Mouse (Mus musculus) effector memory CD4-positive, alpha-beta T cell, adult 5 months (primary cell): ENCODE data around the gene Cst11. TPM values are rescaled to one million over a fixed set of nuclear protein-coding genes. Genes with fewer than 3 reads are reported as not detected.

Experiments
- polyA plus RNA-seq: library from polyadenylated mRNA; unstranded; fragments of 100-300 nt; shearing (Covaris generic); gene quantifications from one replicate; pipeline ENCODE4 v1.2.1, GENCODE M21; 2017

Cst11 gene
- polyA plus RNA-seq = not detected

DNA sequence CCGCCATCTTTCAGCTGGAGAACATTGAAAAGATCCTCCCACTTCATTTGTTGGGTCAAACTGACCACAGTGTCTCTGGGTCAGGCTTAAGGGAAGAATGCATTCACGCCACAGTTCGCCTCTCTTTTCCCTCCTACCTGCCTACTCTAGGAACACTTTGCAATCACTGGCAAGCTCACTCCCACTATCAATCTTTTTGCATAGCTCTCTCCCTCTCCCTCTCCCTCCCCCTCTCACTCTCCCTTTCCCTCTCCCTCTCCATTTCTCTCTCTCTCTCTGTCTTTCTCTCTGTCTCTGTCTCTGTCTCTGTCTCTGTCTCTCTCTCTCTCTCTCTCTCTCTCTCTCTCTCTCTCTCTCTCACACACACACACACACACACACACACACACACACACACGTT, at the start of gene Cst11:
Gene Cst11 (minus strand): TSS at position 101 of the 400 bp plus-strand sequence.

DNA sequence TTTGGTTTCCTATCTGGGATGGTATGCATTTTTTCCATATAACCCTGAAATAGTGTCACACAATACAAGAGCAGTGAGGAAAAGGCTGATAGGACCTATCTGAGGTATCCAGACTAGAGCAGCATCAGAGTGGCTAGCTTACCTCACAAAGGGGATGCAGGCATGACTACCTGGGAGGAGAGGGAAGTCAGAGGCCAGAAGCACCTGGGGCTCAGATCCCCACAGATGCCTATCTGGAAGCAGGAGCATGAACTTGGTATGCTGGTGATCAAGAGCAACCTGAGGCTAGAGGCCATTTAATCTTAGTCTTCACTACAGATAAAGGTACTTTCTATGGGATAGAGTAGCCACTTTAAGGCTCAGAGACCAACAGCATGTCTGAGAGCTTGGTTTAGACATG, 48.6 kb upstream of the Cst11 start, which contains the start of gene Cst13:
Gene Cst13 (plus strand): TSS at position 173 of the 400 bp plus-strand sequence.

DNA sequence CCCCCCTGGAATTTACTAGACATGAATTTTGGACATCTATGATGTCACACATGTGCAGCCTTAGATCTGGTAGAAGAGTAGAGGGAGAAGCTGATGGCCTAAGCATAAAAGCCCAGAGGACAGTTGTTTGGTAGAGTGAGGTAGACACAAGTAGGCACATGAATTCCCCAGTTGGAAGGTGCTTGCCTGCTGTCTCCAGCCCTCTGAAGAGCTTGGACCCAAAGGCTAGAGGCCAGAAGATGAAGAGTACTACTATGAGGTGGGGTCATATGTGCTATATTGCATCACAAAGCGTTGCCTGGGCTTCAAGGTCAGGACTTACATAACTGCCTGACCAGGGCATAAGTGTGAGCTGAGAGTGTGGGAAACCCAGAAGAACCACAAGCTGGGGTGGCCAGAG, 27.2 kb upstream of the Cst11 start, which contains the start of gene Cst8:
Gene Cst8 (plus strand): TSS at position 301 of the 400 bp plus-strand sequence.

DNA sequence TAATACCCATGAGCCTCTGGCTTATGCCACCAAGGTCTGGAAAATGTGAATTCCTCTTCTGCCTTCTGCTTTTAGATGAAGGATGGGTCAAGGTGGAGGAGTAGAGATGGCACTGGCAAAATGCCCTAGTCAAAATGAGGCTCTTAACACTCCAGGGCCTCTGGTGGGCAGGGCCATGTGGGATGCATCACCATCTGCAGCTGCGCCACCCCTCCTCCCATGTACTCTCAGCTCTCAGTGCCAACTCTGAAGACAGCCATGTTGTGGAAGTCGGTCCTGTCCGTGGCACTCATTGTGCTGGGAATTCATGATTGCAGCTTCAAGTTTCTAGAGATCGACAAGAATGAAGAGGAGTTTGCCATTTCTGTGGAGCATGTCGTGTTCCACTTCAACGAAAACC, 17.8 kb upstream of the Cst11 start, which contains the start of gene Cst12:
Gene Cst12 (plus strand): TSS at position 220 of the 400 bp plus-strand sequence.

DNA sequence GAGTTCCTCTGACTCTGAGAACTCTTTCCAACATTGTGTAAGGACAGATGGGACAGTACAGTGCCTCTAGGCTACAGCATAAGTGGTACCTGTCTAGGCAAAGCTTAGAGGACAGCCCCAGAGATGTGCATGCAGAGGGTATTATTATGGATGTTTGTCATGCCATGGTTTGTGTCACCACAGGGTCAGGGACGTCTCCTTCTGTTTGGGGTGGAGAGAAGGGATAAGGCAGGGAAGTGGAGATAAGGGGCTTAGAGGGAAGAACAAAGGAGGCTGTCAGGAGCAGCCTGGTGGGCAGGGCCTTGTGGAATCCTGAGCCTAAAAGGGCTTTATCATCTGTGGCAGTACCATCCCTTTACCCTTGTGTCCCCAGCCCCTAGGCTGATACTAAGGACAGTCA, 10.4 kb upstream of the Cst11 start, which contains the start of gene 8030411F24Rik:
Gene 8030411F24Rik (plus strand): TSS at position 301 of the 400 bp plus-strand sequence.

DNA sequence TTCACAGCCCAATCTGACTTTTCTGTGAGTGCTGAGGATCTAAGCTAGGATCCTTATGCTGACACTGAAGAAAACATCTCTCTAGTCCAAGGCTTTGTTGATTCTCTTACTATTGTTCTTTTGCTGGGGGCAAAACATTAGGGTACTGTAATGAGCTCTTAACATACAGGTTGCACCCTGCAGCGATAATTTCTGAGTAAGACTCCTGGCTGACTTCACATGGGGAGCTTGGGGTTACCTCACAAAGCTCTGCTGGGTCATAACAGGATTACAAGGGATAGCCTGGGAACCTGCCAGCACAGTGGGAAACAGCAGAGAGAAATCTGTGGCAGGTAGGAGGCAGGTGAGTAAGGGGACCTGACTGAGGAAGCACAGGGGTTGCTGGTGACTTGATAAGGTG, 21.2 kb downstream of the Cst11 start, which contains the start of gene Cstl1:
Gene Cstl1 (plus strand): TSS at position 301 of the 400 bp plus-strand sequence.

DNA sequence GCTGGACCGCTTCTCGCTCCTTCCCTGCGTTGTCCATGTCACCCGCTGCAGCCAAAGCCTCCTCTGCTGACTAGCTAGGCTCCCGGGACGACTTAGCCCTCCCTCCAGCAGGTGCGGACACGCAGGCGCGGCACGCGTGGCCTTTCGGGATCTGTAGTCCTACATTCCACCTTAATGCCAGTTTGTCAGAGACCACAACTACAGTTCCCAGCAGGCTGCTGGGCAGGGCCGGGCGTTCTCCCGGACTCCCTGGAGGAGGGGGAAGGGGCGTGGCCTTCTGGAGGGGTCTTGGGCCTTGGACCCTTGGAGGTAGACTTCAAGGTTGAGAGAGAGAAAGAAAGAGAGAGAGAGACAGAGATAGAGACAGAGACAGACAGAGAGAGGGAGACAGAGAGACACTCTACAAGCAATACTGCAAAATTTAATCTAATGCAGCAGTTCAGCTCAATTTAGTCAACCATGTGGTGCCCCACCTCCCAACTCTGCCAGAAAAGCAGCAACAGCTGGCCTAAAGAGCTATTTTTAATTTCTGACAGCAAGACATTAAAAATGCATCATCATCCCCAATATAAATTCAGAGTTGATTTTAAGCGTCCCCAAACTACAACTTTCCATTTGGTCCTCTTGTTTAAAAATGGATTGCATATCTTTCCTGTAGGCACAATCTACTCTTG, 38.8 kb downstream of the Cst11 start, which contains the start of gene Napb:
Gene Napb (minus strand): TSS at position 141 of the 674 bp plus-strand sequence.

Other genes with a start within 250 kb of the Cst11 start
- gene Nxt1, start 98.9 kb downstream of the Cst11 start, polyA plus RNA-seq = 33.2 TPM
- gene Gzf1, start 90.5 kb downstream of the Cst11 start, polyA plus RNA-seq = 6.0 TPM
- 0.51 TPM for gene Napb, start 39.0 kb downstream of the Cst11 start, polyA plus RNA-seq
- not detected for gene Cstl1, start 21.1 kb downstream of the Cst11 start, polyA plus RNA-seq
- not detected for gene 8030411F24Rik, start 10.5 kb upstream of the Cst11 start, polyA plus RNA-seq
- gene Cst12, start 17.9 kb upstream of the Cst11 start, polyA plus RNA-seq = not detected
- not detected for gene Cst8, start 27.3 kb upstream of the Cst11 start, polyA plus RNA-seq
- not detected for gene Cst13, start 48.6 kb upstream of the Cst11 start, polyA plus RNA-seq
- gene Cst9, start 63.6 kb upstream of the Cst11 start, polyA plus RNA-seq = not detected
- not detected for gene 9230104L09Rik, start 93.5 kb upstream of the Cst11 start, polyA plus RNA-seq
- 92.0 TPM for gene Cst3, start 104.2 kb upstream of the Cst11 start, polyA plus RNA-seq
- gene Gm1330, start 231.8 kb upstream of the Cst11 start, polyA plus RNA-seq = not detected
- gene Gm10750, start 245.7 kb upstream of the Cst11 start, polyA plus RNA-seq = not detected